Mouse (Mus musculus): Measurements from ENCODE around the gene Rnf222.

Rnf222 gene

GRCm38 (mm10) chr11:68888253-68888652 is at the start of gene Rnf222:
TSS of gene Rnf222 (plus strand) at chr11:68888553.
- DNase-seq, result no peak

DNA sequence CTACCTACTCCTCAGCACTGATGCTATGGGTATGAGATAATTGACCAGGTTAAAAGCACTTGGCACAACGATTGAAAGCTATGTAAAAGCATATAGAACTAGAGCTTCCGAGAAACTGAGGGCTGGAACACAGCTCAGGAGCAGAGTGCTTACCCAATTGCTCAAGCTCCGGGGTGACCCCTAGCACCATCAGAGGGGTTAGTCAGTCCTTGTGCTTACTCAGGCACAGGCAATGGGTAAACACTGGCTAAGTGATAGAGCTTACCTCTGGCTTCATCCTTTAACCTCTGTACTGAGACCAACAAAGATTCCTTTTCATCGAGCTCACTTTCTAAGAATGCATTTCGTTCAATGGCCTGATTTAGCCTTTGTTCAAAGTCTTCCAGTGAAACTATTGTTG is 48.7 kb upstream of the Rnf222 start:
- no peak for DNase-seq

DNA sequence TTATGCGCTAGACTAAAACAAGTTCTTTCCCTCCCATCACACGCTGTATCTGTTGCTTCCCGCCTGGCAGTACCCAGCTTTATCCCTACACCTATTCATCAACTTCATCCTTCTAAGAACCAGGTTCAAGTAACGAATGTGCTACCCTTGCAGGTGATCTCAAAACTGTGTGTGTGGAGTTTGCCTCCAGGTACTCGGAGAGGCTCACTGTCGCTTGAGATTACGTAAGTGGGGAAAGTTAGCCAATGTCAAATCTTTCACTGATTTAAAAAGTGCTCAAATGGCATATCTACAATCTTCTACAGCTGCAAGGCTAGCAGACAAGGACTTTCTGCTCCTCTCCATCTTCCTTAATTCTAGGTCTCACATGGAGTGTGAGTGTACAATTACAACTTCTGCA is 37.5 kb upstream of the Rnf222 start:
- no peak for DNase-seq

DNA sequence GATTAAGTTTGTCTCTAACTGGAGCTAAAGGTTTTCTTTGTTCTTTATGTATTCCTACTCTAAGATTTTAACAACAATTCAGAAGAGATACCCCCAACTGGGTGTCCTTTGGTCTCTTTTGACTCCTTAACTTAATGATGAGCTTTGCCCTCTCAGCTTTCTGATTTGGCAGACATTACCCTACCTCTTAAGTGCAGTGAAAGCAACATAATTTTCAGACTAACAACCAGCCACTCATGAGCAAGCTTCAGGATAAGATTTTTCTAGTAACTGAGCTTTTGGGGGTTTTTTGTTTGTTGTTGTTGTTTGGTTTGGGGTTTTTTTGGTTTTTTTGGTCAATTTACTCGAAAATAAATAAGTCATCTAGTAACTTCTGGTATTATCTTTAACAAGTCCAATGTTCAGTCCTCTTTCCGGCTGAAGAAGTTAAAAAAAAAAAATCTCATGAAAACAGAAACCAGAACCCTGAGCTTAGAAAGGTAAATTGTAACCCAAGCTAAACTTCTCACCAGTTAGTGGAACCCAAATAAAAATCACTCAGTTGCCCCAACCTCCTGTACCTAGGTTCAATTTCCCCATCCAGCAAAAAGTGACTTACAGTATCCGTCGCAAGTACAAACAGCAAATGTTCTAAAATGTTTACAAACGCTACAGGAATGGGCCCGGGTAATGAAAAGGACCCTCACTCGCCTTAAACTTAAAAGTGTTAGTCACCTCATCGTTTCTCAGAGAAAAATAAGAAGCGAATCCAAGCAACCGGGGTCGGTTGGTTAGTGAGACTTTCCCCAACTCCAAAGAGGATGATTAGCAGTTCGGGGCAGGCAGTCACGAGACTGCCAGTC is 36.5 kb upstream of the Rnf222 start:
- DNase-seq, result no peak

GRCm38 (mm10) chr11:68852486-68852901 is 35.9 kb upstream of the Rnf222 start:
- peak; percentile 86 to 90 for DNase-seq

DNA sequence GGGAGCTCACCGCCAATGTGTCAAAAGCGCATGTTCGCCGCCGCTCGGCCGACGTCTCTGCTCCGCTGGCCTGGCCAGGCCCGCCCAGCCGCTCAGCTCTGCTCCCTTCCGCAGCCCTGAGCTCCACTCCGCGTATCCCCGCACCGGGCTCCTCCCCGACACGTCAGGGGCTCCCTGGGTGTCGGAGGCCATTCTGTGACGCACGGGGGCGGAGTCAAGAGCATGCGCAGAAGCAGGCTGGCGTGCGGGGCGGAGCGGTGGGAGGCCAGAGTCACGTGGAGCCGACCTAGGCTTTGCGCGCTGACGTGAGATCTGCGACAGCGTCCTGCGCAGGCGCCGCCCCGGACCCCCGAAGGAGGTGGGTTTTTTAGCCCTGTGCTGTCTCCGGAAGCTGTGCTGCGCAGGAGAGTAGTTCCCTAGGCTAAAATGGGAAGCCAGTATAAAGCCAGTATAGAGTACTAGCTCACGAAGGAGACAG is 35.4 kb upstream of the Rnf222 start:
- peak; percentile 99 to 100 for DNase-seq

- DNase-seq, result peak; percentile 80 to 89
These were observed 34.5 kb upstream of the Rnf222 start for GRCm38 (mm10) chr11:68853611-68854401.

GRCm38 (mm10) chr11:68854621-68855020 is 33.7 kb upstream of the Rnf222 start:
- no peak for DNase-seq

DNA sequence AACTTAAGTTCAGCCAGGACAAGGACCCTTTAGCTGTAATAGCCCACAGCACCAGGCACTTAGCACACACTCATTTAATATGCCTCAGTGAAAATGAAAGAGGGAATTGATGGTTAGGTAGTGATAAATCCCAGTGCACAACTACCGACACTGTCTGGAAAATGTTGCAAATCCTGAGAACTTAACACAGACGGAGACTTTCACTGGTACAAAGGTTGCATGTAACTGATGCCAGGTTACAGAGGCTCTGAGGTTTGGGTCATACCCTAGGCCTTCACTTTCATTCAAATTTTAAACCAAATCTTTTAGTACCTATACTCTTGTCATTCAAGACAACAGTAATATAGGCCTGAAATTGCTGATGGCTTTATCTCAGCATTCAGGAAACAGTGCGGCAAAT is 31.0 kb upstream of the Rnf222 start:
- no peak for DNase-seq

GRCm38 (mm10) chr11:68859943-68860593 is 28.3 kb upstream of the Rnf222 start:
- DNase-seq, result peak in 1 of 2 experiments; percentile 42

- DNase-seq, result no peak
These were observed 26.1 kb upstream of the Rnf222 start for GRCm38 (mm10) chr11:68862260-68862659.

DNA sequence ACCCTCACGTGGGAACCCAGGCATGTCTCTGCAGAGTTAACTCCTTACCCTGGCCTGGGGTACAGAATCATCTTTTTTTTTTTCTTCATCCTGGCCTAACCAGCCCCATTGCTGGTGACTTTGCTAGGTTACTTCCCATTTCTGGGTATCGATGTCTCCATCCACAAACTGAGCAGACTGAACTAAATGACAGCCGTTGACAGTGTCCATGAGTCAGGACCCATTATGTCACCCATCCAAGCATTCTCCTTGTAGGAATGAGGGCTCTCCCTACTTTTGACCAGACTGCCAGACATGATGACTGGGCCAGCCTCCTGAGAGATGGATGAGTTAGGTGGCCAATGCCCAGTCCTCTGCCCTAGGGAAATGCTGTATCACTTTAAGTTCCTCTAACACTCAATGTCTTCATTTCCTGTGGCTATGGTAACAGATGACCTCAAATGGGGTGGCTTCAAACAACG is 24.7 kb upstream of the Rnf222 start:
- peak in 1 of 2 experiments; percentile 24 for DNase-seq

DNA sequence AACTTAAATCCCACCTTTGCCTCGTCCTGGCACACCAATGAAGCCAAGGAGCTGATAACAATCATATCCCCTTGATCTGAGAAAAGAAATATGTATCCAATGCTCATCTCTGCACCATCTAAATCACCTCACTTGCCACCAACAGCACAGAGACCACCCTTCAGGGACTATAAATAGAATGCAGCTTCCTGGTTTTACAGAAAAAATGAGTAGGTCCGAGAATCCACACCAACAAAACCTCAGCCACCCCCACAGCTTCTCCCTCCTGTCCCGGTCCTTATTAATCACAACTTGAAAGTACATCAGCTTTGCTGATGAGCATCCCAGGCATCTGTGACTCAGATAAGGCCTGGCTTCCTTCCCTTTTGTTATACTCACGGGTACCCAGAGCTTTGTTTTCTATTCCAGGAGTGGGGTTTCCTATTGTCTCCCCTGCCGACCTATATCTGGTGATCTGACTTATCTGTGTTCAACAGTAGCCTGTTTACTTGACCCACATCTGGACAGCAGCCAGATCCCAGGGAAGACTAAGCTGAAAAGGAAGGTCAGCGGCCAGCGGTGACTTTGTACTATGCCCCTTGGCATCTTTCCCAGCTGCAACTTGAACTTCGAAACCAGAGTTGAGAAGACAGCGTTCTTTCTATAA is 23.7 kb upstream of the Rnf222 start:
- DNase-seq, result peak; percentile 90 to 94

DNA sequence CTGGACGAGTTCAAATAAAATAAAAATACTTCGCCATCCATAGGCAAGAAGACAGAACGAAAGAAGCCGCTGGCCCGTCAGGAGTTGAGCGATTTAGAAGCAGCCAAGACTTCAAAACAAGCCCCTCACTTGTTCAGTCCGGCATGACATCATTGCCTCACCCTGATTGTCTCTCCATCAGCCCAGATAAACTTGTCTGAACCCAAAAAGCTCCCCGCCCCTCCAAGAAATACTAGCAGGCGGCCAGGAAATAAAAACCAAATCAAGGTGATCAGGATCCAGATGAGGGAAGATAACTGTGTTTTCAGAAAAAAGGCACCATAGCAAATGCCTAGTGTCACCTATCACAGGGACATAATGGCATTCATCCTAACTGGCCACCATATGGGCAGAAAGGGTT is 17.1 kb upstream of the Rnf222 start:
- no peak for DNase-seq

DNA sequence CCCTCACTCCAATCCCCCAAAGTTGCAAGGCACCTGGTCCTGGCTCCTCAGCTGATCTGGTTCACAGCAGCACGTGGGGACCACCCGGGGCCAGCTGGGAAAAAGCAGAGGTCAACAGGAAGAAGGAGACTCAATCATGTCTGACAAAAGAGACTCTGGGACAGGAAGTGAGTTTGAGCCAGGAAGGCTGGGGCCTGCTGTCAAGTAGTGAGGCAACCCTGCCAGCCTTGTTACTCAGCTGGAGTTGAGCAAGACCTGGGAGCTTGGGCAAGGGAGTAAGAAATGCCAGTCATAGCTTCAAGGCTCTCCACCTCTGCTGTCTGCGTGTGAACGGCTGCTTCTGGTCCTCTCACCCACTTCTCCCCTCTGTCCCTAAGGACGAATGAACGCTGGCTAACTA is 16.6 kb upstream of the Rnf222 start, which contains the start of gene Ndel1:
TSS of gene Ndel1 (minus strand) at position 111 of the 400 bp plus-strand sequence.
- peak; percentile 90 to 93 for DNase-seq

DNA sequence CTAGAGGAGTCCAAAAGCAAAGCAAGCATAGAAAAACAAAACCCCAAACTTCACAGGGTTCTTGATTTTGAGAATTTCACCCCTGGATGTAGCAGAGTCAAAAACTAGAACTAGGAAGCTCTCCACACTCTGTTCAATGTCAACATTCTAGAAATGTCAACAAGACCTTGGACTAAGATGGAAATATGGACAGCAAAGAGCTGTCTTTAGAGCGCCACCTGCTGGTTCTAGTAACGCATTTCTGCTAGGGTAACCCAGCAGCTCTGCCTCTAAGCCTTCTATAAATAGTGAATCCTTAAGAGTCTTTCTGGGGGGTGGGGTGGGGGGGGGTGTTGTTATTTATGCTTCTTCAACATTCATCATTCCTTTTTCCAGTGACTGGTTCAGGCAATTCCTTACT is 13.5 kb upstream of the Rnf222 start:
- peak; percentile 62 to 76 for DNase-seq

DNA sequence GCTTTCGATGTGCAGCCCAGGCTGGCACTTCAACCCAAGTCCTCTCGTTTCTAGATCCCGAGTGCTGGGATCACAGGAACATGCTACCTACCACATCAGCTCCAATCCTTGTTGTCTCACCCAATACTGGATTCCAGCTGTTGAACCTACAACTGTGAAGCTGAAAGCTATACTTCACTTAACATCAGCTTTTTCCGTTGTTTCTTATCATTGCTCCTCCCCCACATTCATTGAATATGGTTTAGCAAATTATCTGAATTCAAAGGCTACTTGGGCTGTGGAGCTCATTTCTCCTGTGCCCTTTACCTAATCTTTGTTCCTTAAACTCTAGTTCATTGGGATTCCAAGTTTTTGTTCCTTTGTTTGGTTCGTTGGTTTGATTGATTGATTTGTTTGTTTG is 9.5 kb upstream of the Rnf222 start:
- DNase-seq, result no peak

- no peak for DNase-seq
These were observed 6.2 kb upstream of the Rnf222 start for GRCm38 (mm10) chr11:68882107-68882506.

DNA sequence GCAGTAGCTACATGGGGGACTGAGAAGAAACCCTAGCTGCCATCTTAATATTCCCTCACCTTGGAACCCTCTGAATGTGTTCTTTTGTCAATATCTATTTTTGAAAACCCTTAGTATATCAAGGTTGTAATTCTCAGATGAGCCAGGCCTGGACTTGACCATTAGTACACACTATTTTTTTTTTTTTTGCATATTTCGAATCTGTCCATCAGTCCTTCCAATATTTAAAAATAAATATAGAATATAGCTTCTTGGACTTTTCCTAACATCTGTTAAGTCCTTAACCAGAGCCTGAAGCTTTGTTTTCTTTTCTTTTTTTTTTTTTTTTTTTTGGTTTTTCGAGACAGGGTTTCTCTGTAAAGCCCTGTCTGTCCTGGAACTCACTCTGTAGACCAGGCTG is 4.5 kb upstream of the Rnf222 start:
- no peak for DNase-seq

- no peak for DNase-seq
These were observed 4.0 kb upstream of the Rnf222 start for GRCm38 (mm10) chr11:68884368-68884767.

- no peak for DNase-seq
These were observed 2.3 kb upstream of the Rnf222 start for GRCm38 (mm10) chr11:68886091-68886490.

DNA sequence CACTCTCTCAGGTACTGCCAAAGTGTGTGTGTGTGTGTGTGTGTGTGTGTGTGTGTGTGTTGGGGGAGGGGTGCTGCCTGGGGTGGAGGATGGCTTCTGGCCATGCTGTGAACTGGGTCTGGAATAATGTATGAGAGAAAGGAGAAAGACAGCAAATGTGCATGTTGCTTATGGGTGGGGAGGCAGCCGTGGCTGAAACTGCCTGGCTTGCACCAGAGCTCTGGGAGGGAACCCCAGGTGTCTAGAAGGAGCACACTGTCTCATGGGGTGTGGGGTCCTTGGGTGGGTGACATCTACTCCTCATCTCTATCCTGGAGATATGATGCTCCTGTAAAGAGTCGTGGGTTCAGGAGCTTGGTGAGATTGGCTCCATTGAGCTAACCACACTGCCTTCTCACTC is 300 bp downstream of the Rnf222 start:
- DNase-seq, result no peak

GRCm38 (mm10) chr11:68890625-68891024 is 2.3 kb downstream of the Rnf222 start:
- DNase-seq, result no peak

Data from lung, adult 18-20 months (tissue).